Mouse (Mus musculus) MEL (cell line): ENCODE results near the gene Cdc42se2. TPM values are rescaled to one million over a fixed set of nuclear protein-coding genes. Genes with fewer than 3 reads are reported as not detected.
A peak's percentile ranks its signal among the peaks of the same experiment; 100 is the strongest.

Source experiments
- DNase-seq: peaks from one replicate; pipeline ENCODE4 v3.0.0; 2011; ENCODE audit warnings: low read depth, low spot score
- H3K27ac ChIP-seq: 2 replicates; pipeline ENCODE4 v1.5.1; 2012; ENCODE audit warnings: low read depth, mild to moderate bottlenecking, control low read depth, low read length, moderate library complexity; ENCODE audit not compliant: control insufficient read depth
- H3K27me3 ChIP-seq, 2 experiments: fragments of 150-350 bp in 1 of 2; sonication (generic) in 1 of 2; 2 replicates each; pipeline ENCODE4 v1.6.1; 2012; ENCODE audit warnings: low read length in 2 of 2, mild to moderate bottlenecking in 2 of 2, improper control_type of control experiment in 1 of 2, moderate library complexity in 1 of 2; ENCODE audit not compliant: insufficient read depth in 2 of 2, control insufficient read depth in 1 of 2
- H3K36me3 ChIP-seq, 2 experiments: 2 replicates each; pipeline ENCODE4 v1.6.1; 2012 to 2014; ENCODE audit warnings: low read length in 2 of 2, improper control_type of control experiment in 1 of 2, inconsistent platforms in 1 of 2, mild to moderate bottlenecking in 1 of 2; ENCODE audit not compliant: insufficient read depth in 2 of 2, control insufficient read depth in 1 of 2
- H3K4me1 ChIP-seq, 2 experiments: fragments of 150-350 bp in 1 of 2; sonication (generic) in 1 of 2; 2 replicates each; pipeline ENCODE4 v1.6.1; 2012; ENCODE audit warnings: low read length in 2 of 2, improper control_type of control experiment in 1 of 2, mild to moderate bottlenecking in 1 of 2; ENCODE audit not compliant: insufficient read depth in 2 of 2, control insufficient read depth in 1 of 2
- H3K4me3 ChIP-seq, 2 experiments: fragments of 150-350 bp in 1 of 2; sonication (generic) in 1 of 2; 2 replicates each; pipeline ENCODE4 v1.5.1; 2012; ENCODE audit warnings: low read depth in 2 of 2, low read length in 2 of 2, mild to moderate bottlenecking in 2 of 2, moderate library complexity in 2 of 2, control low read depth in 1 of 2, improper control_type of control experiment in 1 of 2; ENCODE audit not compliant: control insufficient read depth in 1 of 2, insufficient read depth in 1 of 2
- H3K79me2 ChIP-seq: 2 replicates; pipeline ENCODE4 v1.6.1; 2012; ENCODE audit warnings: mild to moderate bottlenecking, low read length, moderate library complexity; ENCODE audit not compliant: control insufficient read depth, poor library complexity, insufficient read depth
- H3K9ac ChIP-seq: 2 replicates; pipeline ENCODE4 v1.6.1; 2012; ENCODE audit warnings: low read depth, mild to moderate bottlenecking, control low read depth, low read length, moderate library complexity; ENCODE audit not compliant: control insufficient read depth, poor library complexity, severe bottlenecking
- H3K9me3 ChIP-seq: fragments of 150-350 bp; sonication (generic); replicated peaks from 2 replicates; pipeline ENCODE4 v1.6.1; 2012; ENCODE audit warnings: mild to moderate bottlenecking, low read length, improper control_type of control experiment, moderate library complexity; ENCODE audit not compliant: insufficient read depth
- BHLHE40 ChIP-seq: IDR thresholded peaks from 2 replicates; pipeline ENCODE4 v1.6.1; 2012; ENCODE audit warnings: low read depth, mild to moderate bottlenecking, inconsistent platforms, low read length, improper control_type of control experiment, borderline replicate concordance
- CHD2 ChIP-seq: IDR thresholded peaks from 2 replicates; pipeline ENCODE4 v1.6.1; 2011; ENCODE audit warnings: low read length, improper control_type of control experiment
- EP300 ChIP-seq, 2 experiments: IDR thresholded peaks; 2 replicates each; pipeline ENCODE4 v1.6.1; 2011; ENCODE audit warnings: improper control_type of control experiment in 2 of 2, low read length in 2 of 2, low read depth in 1 of 2, mild to moderate bottlenecking in 1 of 2
- ETS1 ChIP-seq: IDR thresholded peaks from 2 replicates; pipeline ENCODE4 v1.6.1; 2012; ENCODE audit warnings: low read depth, mild to moderate bottlenecking, inconsistent platforms, low read length, improper control_type of control experiment, moderate library complexity
- HCFC1 ChIP-seq: IDR thresholded peaks from 2 replicates; pipeline ENCODE4 v1.6.1; 2012; ENCODE audit warnings: low read depth, mild to moderate bottlenecking, inconsistent platforms, low read length, improper control_type of control experiment, moderate library complexity
- JUND ChIP-seq: IDR thresholded peaks from 2 replicates; pipeline ENCODE4 v1.6.1; 2011; ENCODE audit warnings: low read depth, mild to moderate bottlenecking, improper control_type of control experiment, low read length
- KAT2A ChIP-seq: conservative IDR thresholded peaks from 2 replicates; pipeline ENCODE4 v1.6.1; 2012; ENCODE audit warnings: low read depth, low read length, improper control_type of control experiment, inconsistent platforms
- MAFK ChIP-seq: IDR thresholded peaks from 2 replicates; pipeline ENCODE4 v1.6.1; 2011; ENCODE audit warnings: low read depth, mild to moderate bottlenecking, low read length, improper control_type of control experiment, borderline replicate concordance
- MAX ChIP-seq: IDR thresholded peaks from 2 replicates; pipeline ENCODE4 v1.6.1; 2011; ENCODE audit warnings: low read length, improper control_type of control experiment
- MAZ ChIP-seq: IDR thresholded peaks from 2 replicates; pipeline ENCODE4 v1.6.1; 2012; ENCODE audit warnings: low read depth, mild to moderate bottlenecking, inconsistent platforms, low read length, improper control_type of control experiment
- MEF2A ChIP-seq: IDR thresholded peaks from 2 replicates; pipeline ENCODE4 v1.6.1; 2014; ENCODE audit warnings: low read depth, mild to moderate bottlenecking, inconsistent platforms, low read length, improper control_type of control experiment; ENCODE audit not compliant: poor library complexity, insufficient replicate concordance, severe bottlenecking; ENCODE audit errors: extremely low read depth
- MYB ChIP-seq: IDR thresholded peaks from 2 replicates; pipeline ENCODE4 v1.6.1; 2011; ENCODE audit warnings: mild to moderate bottlenecking, low read depth, low read length, improper control_type of control experiment
- NRF1 ChIP-seq: IDR thresholded peaks from 2 replicates; pipeline ENCODE4 v1.6.1; 2014; ENCODE audit warnings: low read depth, mild to moderate bottlenecking, inconsistent platforms, low read length, improper control_type of control experiment, moderate library complexity; ENCODE audit not compliant: poor library complexity, insufficient read depth, severe bottlenecking
- POLR2A ChIP-seq, 2 experiments: IDR thresholded peaks; 2 replicates each; pipeline ENCODE4 v1.6.1; 2011 to 2012; ENCODE audit warnings: low read length in 2 of 2, mild to moderate bottlenecking in 2 of 2, control low read depth in 1 of 2, improper control_type of control experiment in 1 of 2, low read depth in 1 of 2, moderate library complexity in 1 of 2; ENCODE audit not compliant: control insufficient read depth in 1 of 2, insufficient read depth in 1 of 2, poor library complexity in 1 of 2
- POLR2AphosphoS2 ChIP-seq: IDR thresholded peaks from 2 replicates; pipeline ENCODE4 v1.6.1; 2011; ENCODE audit warnings: low read length, improper control_type of control experiment
- POLR2AphosphoS5 ChIP-seq: IDR thresholded peaks from 2 replicates; pipeline ENCODE4 v1.6.1; 2012; ENCODE audit warnings: low read depth, borderline replicate concordance, mild to moderate bottlenecking, inconsistent platforms, low read length, moderate library complexity, mixed read lengths
- RAD21 ChIP-seq: IDR thresholded peaks from 2 replicates; pipeline ENCODE4 v1.6.1; 2011; ENCODE audit warnings: mild to moderate bottlenecking, low read depth, low read length, improper control_type of control experiment
- SIN3A ChIP-seq: IDR thresholded peaks from 2 replicates; pipeline ENCODE4 v1.6.1; 2012; ENCODE audit warnings: low read length, improper control_type of control experiment, inconsistent platforms
- SMC3 ChIP-seq: IDR thresholded peaks from 2 replicates; pipeline ENCODE4 v1.6.1; 2011; ENCODE audit warnings: low read depth, low read length, improper control_type of control experiment
- TAL1 ChIP-seq: IDR thresholded peaks from 2 replicates; pipeline ENCODE4 v1.6.1; 2012; ENCODE audit warnings: mild to moderate bottlenecking, inconsistent platforms, low read length, moderate library complexity, mixed read lengths
- UBTF ChIP-seq: IDR thresholded peaks from 2 replicates; pipeline ENCODE4 v1.6.1; 2012; ENCODE audit warnings: low read depth, mild to moderate bottlenecking, inconsistent platforms, low read length, improper control_type of control experiment, moderate library complexity, borderline replicate concordance; ENCODE audit not compliant: insufficient read depth
- USF2 ChIP-seq, 2 experiments: IDR thresholded peaks; 2 replicates each; pipeline ENCODE4 v1.6.1; 2011 to 2012; ENCODE audit warnings: improper control_type of control experiment in 2 of 2, low read length in 2 of 2, borderline replicate concordance in 1 of 2, inconsistent platforms in 1 of 2, low read depth in 1 of 2, mild to moderate bottlenecking in 1 of 2; ENCODE audit not compliant: insufficient read depth in 1 of 2
- ZC3H11A ChIP-seq: IDR thresholded peaks from 2 replicates; pipeline ENCODE4 v1.6.1; 2012; ENCODE audit warnings: low read depth, mild to moderate bottlenecking, inconsistent platforms, low read length, improper control_type of control experiment
- ZMIZ1 ChIP-seq: IDR thresholded peaks from 2 replicates; pipeline ENCODE4 v1.6.1; 2012; ENCODE audit warnings: low read depth, mild to moderate bottlenecking, inconsistent platforms, low read length, improper control_type of control experiment, moderate library complexity
- ZNF384 ChIP-seq: IDR thresholded peaks from 2 replicates; pipeline ENCODE4 v1.6.1; 2012; ENCODE audit warnings: low read depth, mild to moderate bottlenecking, inconsistent platforms, low read length, improper control_type of control experiment
- polyA plus RNA-seq, 2 experiments: library from polyadenylated mRNA; stranded (reverse) in 1 of 2; unstranded in 1 of 2; fragments of >175 nt in 1 of 2; fragments of >200 nt in 1 of 2; gene quantifications; 2 replicates each; pipeline versions ENCODE4 v1.2.1 to v1.2.4; 2012; ENCODE audit warnings: low replicate concordance in 2 of 2, low read depth in 1 of 2; ENCODE audit not compliant: insufficient read length in 2 of 2, insufficient read depth in 1 of 2, missing spikeins in 1 of 2
- total RNA-seq: library from RNA; depleted of rRNA; stranded (reverse); fragments of 300-350 nt; gene quantifications from 2 replicates; pipeline ENCODE4 v1.2.3, GENCODE M21; 2012

Cdc42se2 gene
- total and polyA plus RNA-seq, 3 experiments: 30.1 to 47.4 (median 33.4) TPM

GRCm38 (mm10) chr11:54807669-54808068 is 20.2 kb upstream of the Cdc42se2 start (continued):
- TF ChIP-seq MAFK: peak; percentile 9; the same call in 1 of the 2 replicates
- TF ChIP-seq ZC3H11A: 0 out of 2 replicates have a peak, but pooled peaks have one; percentile 9
- no peak for TF ChIP-seq POLR2AphosphoS2
- peak; percentile 62 for TF ChIP-seq HCFC1
- no peak for TF ChIP-seq USF2 (IDR thresholded peaks at IDR 0.05; ENCODE audit: borderline replicate concordance in 1 of 2, insufficient read depth in 1 of 2, low read depth in 1 of 2, low read length in 2 of 2)
- peak; percentile 7 to 63; a peak in 2 of 4 replicates for TF ChIP-seq POLR2A (IDR thresholded peaks at IDR 0.05; ENCODE audit: control insufficient read depth in 1 of 2, insufficient read depth in 1 of 2, low read depth in 1 of 2, low read length in 2 of 2, poor library complexity in 1 of 2)
- no peak for TF ChIP-seq MYB
- peak; percentile 60 for TF ChIP-seq SIN3A
- 0 out of 2 replicates have a peak, but pooled peaks have one; percentile 31 for TF ChIP-seq BHLHE40
- peak; percentile 50; the same call in 1 of the 2 replicates for TF ChIP-seq ZNF384
- TF ChIP-seq EP300 (IDR thresholded peaks at IDR 0.05; ENCODE audit: low read depth in 1 of 2, low read length in 2 of 2): peak; percentile 67 to 83
- no peak for TF ChIP-seq KAT2A
- TF ChIP-seq MAZ: peak; percentile 77
- TF ChIP-seq CHD2: peak; percentile 41
- TF ChIP-seq ETS1: peak; percentile 99
- TF ChIP-seq NRF1: no peak
- no peak for TF ChIP-seq RAD21
- no peak for TF ChIP-seq MEF2A
- no peak for TF ChIP-seq POLR2AphosphoS5
- peak; percentile 38; the same call in 1 of the 2 replicates for TF ChIP-seq ZMIZ1
- TF ChIP-seq UBTF: 0 out of 2 replicates have a peak, but pooled peaks have one; percentile 4

- Histone ChIP-seq H3K9ac (peak overlapping the region; percentile 58), H3K79me2 (no peaks in the 10 kb centered on the region), H3K4me3 (peak overlapping the region in 1 of 2 experiments; percentile 54; a peak in 2 of 4 replicates), H3K27me3 (no peaks in the 10 kb centered on the region), H3K9me3 (no peaks in the 10 kb centered on the region), H3K4me1 (peaks cover 8 to 22% of the 10 kb centered on the region in 2 experiments), H3K36me3 (peaks cover 0 to 24% of the 10 kb centered on the region in 2 experiments; a peak in 2 of 4 replicates)
- DNase-seq: no peak
- TF ChIP-seq BHLHE40: no peak
- TF ChIP-seq ZMIZ1: no peak
- TF ChIP-seq ETS1: no peak
- TF ChIP-seq TAL1: no peak
- no peak for TF ChIP-seq JUND
- no peak for TF ChIP-seq HCFC1
- no peak for TF ChIP-seq SIN3A
- TF ChIP-seq SMC3: no peak
- TF ChIP-seq USF2 (IDR thresholded peaks at IDR 0.05; ENCODE audit: borderline replicate concordance in 1 of 2, insufficient read depth in 1 of 2, low read depth in 1 of 2, low read length in 2 of 2): no peak
- TF ChIP-seq MAFK: no peak
- no peak for TF ChIP-seq MAX
- no peak for TF ChIP-seq ZNF384
- TF ChIP-seq, all 39 proteins: peak for 0
- H3K27ac ChIP-seq: peak overlapping the region; percentile 84
These were observed 19.4 kb upstream of the Cdc42se2 start for GRCm38 (mm10) chr11:54806891-54807290.
